18 mouse cellular contexts compared by ENCODE assay signal in genomic region chr6:87503536-87503935, GRCm38 (mm10). TPM values are rescaled to one million over a fixed set of nuclear protein-coding genes. Genes with fewer than 3 reads are reported as not detected.
DNase-seq lines count a peak whose midpoint lies in the region; ATAC-seq and TF ChIP-seq lines count a peak whose summit lies in the region.
"Had no signal": no experiment of that assay in that cellular context is flagged by ENCODE, and none has a peak within 500 bp of the region (broad histone marks: within the 10 kb centered on the region; RNA-seq: fewer than 3 reads in every experiment).

No protein-coding gene starts in this region.

- no peaks in the 10 kb centered on the region for H3K79me2 ChIP-seq in CH12.LX (replicated peaks; ENCODE audit: control insufficient read depth, extremely low read depth, insufficient read depth, poor library complexity, severe bottlenecking)
- H3K79me2 ChIP-seq in myocyte (ENCODE audit: control insufficient read depth, insufficient read depth) = no peaks in the 10 kb centered on the region

- no peak for TF ChIP-seq POLR2A in CH12.LX (IDR thresholded peaks at IDR 0.05; ENCODE audit: low read depth, low read length)
- TF ChIP-seq POLR2A in myocyte (IDR thresholded peaks at IDR 0.05; ENCODE audit: insufficient read length, low read depth) = no peak

- H3K4me1 ChIP-seq in megakaryocyte, embryonic 14.5 days = peaks cover 68% of the 10 kb centered on the region
- H3K4me1 ChIP-seq in CH12.LX (ENCODE audit: control insufficient read depth in 1 of 2, insufficient read depth in 2 of 2) = peaks cover 34 to 69% of the 10 kb centered on the region in 2 experiments
- H3K4me1 ChIP-seq: forebrain, embryonic 15.5 days; hindbrain, embryonic 12.5 days had no signal

- H3K4me3 ChIP-seq in megakaryocyte, embryonic 14.5 days (replicated peaks) = peak overlapping the region; percentile 85
- no peak overlapping the region for H3K4me3 ChIP-seq in CH12.LX (replicated peaks in 1 of 3; ENCODE audit: low read depth in 2 of 3, low read length in 2 of 3, poor library complexity in 1 of 3)
- no peak overlapping the region for H3K4me3 ChIP-seq in myocyte
- H3K4me3 ChIP-seq: embryonic facial prominence, embryonic 10.5 days; erythroblast, embryonic 14.5 days; forebrain, embryonic 15.5 days; heart, embryonic 10.5 days; hindbrain, embryonic 12.5 days had no signal

- no peak for TF ChIP-seq RAD21 in CH12.LX (IDR thresholded peaks at IDR 0.05; ENCODE audit: low read depth, low read length)

- in situ Hi-C loops in CH12.LX (cut with MboI; ENCODE audit: low pct_ligation_motif_present, low pct_unique_long_range_greater_than_20kb, low sequenced_read_pairs) = no loop called here

- H3ac ChIP-seq in myocyte (ENCODE audit: control insufficient read depth, insufficient read length) = no peak overlapping the region

- dilution Hi-C loops in CH12.LX (cut with MboI; ENCODE audit: extremely low pct_ligation_motif_present, extremely low pct_unique_long_range_greater_than_20kb, low sequenced_read_pairs) = no loop called here

- H3K27ac ChIP-seq in CH12.LX (ENCODE audit: insufficient read depth, low read depth) = no peak overlapping the region
- H3K27ac ChIP-seq: embryonic facial prominence, embryonic 10.5 days; forebrain, embryonic 15.5 days; heart, embryonic 10.5 days; hindbrain, embryonic 12.5 days had no signal

- H3K4me2 ChIP-seq in CH12.LX (ENCODE audit: insufficient read depth, low read depth, poor library complexity, severe bottlenecking) = no peak overlapping the region
- H3K4me2 ChIP-seq in myocyte (ENCODE audit: low read depth) = peak overlapping the region; percentile 48
- H3K4me2 ChIP-seq: forebrain, embryonic 15.5 days; hindbrain, embryonic 12.5 days had no signal

- no peak for TF ChIP-seq CTCF in CH12.LX (conservative IDR thresholded peaks at IDR 0.05 in 1 of 2, IDR thresholded peaks at IDR 0.05 in 1 of 2; ENCODE audit: low read depth in 2 of 2, low read length in 2 of 2)

- H3K36me3 ChIP-seq in megakaryocyte, embryonic 14.5 days (replicated peaks; ENCODE audit: low read length) = peaks cover 4% of the 10 kb centered on the region
- peaks cover 0 to 35% of the 10 kb centered on the region in 2 experiments for H3K36me3 ChIP-seq in CH12.LX (replicated peaks in 1 of 2; ENCODE audit: control insufficient read depth in 1 of 2, insufficient read depth in 1 of 2, low read length in 1 of 2)
- H3K36me3 ChIP-seq in myocyte (ENCODE audit: control insufficient read depth, insufficient read depth) = no peaks in the 10 kb centered on the region
- H3K36me3 ChIP-seq: embryonic facial prominence, embryonic 10.5 days; forebrain, embryonic 15.5 days; heart, embryonic 10.5 days; hindbrain, embryonic 12.5 days had no signal

- H3K9ac ChIP-seq in CH12.LX (ENCODE audit: insufficient read depth, low read depth) = no peak overlapping the region
- H3K9ac ChIP-seq: forebrain, embryonic 15.5 days; hindbrain, embryonic 12.5 days had no signal

- H3K9me3 ChIP-seq in megakaryocyte, embryonic 14.5 days = 0 out of 2 replicates have a peak, but pooled peaks cover 3% of the 10 kb centered on the region
- peaks cover 3% of the 10 kb centered on the region for H3K9me3 ChIP-seq in CH12.LX (replicated peaks; ENCODE audit: low read length)
- H3K9me3 ChIP-seq: embryonic facial prominence, embryonic 10.5 days; forebrain, embryonic 15.5 days; heart, embryonic 10.5 days; hindbrain, embryonic 12.5 days had no signal

- ATAC-seq in megakaryocyte, adult 5-6 weeks (ENCODE audit: poor library complexity, severe bottlenecking) = no peak
- ATAC-seq: forebrain, embryonic 15.5 days; hindbrain, embryonic 16.5 days; Patski had no signal

- no peak for TF ChIP-seq EP300 in CH12.LX (IDR thresholded peaks at IDR 0.05; ENCODE audit: low read length)

- DNase-seq in A20 (ENCODE audit: low read depth, low spot score) (peak; percentile 66), CH12.LX (ENCODE audit: extremely low read depth) (no peak), MN1 (ENCODE audit: low spot score) (no peak)
- no peak for DNase-seq in gastrocnemius, postnatal 10 days
- DNase-seq: adrenal gland, postnatal 14 days; cerebellum, adult 2 months; cerebellum, postnatal 10 days; heart, postnatal 4 days had no signal

- H3K27me3 ChIP-seq in megakaryocyte, embryonic 14.5 days (replicated peaks) = no peaks in the 10 kb centered on the region
- H3K27me3 ChIP-seq in CH12.LX (replicated peaks) (no peaks in the 10 kb centered on the region), myocyte (ENCODE audit: control insufficient read depth, insufficient read depth, insufficient read length) (no peaks in the 10 kb centered on the region)
- H3K27me3 ChIP-seq: forebrain, embryonic 15.5 days; hindbrain, embryonic 12.5 days; Patski had no signal

TF ChIP-seq in CH12.LX, 34 proteins besides CTCF, POLR2A, EP300 and RAD21:
- TF ChIP-seq USF1 (IDR thresholded peaks at IDR 0.05; ENCODE audit: low read depth, low read length) (no peak), JUND (conservative IDR thresholded peaks at IDR 0.05; ENCODE audit: low read depth, low read length) (0 out of 2 replicates have a peak, but pooled peaks have one; percentile 20), HCFC1 (IDR thresholded peaks at IDR 0.05; ENCODE audit: low read depth, low read length) (no peak), TCF12 (IDR thresholded peaks at IDR 0.05; ENCODE audit: low read depth, low read length) (no peak), E2F4 (IDR thresholded peaks at IDR 0.05; ENCODE audit: insufficient replicate concordance, low read depth, low read length) (no peak)
TF ChIP-seq in CH12.LX: peak in this region for 1.

TF ChIP-seq in myocyte, 11 proteins besides CTCF, POLR2A, EP300 and RAD21:
- TF ChIP-seq MYOG (IDR thresholded peaks at IDR 0.05; ENCODE audit: control insufficient read depth in 1 of 3, insufficient read depth in 1 of 3, insufficient read length in 2 of 3, low read depth in 2 of 3) (no peak), CEBPB (IDR thresholded peaks at IDR 0.05; ENCODE audit: insufficient read depth, poor library complexity, severe bottlenecking) (no peak), SRF (IDR thresholded peaks at IDR 0.05; ENCODE audit: control insufficient read depth, insufficient read length, low read depth) (no peak), MYOD1 (IDR thresholded peaks at IDR 0.05; ENCODE audit: control insufficient read depth in 1 of 3, insufficient read length in 2 of 3, low read depth in 2 of 3) (no peak), TCF12 (IDR thresholded peaks at IDR 0.05; ENCODE audit: insufficient read depth, poor library complexity, severe bottlenecking) (no peak), POLR2AphosphoS2 (IDR thresholded peaks at IDR 0.05; ENCODE audit: insufficient read length, low read depth) (no peak), E2F4 (IDR thresholded peaks at IDR 0.05; ENCODE audit: insufficient read depth) (no peak), REST (IDR thresholded peaks at IDR 0.05; ENCODE audit: insufficient read depth, insufficient read length) (no peak), USF1 (IDR thresholded peaks at IDR 0.05; ENCODE audit: low read depth) (no peak), MAX (IDR thresholded peaks at IDR 0.05; ENCODE audit: low read depth) (no peak), TCF3 (IDR thresholded peaks at IDR 0.05; ENCODE audit: insufficient read length, low read depth) (no peak)

RNA-seq across cellular contexts. Expression of gene Arhgap25, which starts 29.5 kb away (rescaled TPM):
- polyA plus RNA-seq in megakaryocyte, embryonic 14.5 days (2012; ENCODE audit: insufficient read depth, low replicate concordance) = 8.3 TPM in 1 of 2 replicates, not detected in the other
- total RNA-seq in megakaryocyte, adult 5-6 weeks (2015) = 27.9 and 35.5 TPM in 2 replicates
- total RNA-seq in megakaryocyte, adult 5-6 weeks (2017) = 74.4 TPM in 2 replicates
- 9.3 and 11.7 TPM in 2 replicates for total RNA-seq in CH12.LX (2012; rRNA removed)
- total RNA-seq in CH12.LX (2014; rRNA removed) = 11.2 and 12.5 TPM in 2 replicates
- 16.5 TPM in 2 replicates for polyA plus RNA-seq in CH12.LX (2012; ENCODE audit: insufficient read length, low read depth)
- 0.34 TPM for polyA plus RNA-seq in myocyte (2012; fragmentation: generic; extraction: Trizol)
- total RNA-seq in gastrocnemius, postnatal 10 days (2021) = 1 to 10 TPM; 3.0 to 3.3 TPM
- polyA plus RNA-seq: erythroblast, embryonic 14.5 days had no signal
